Mouse (Mus musculus) spleen, adult 2 months (tissue): ENCODE results near the gene Dgcr6.

Experiments
- CTCF ChIP-seq: fragments of 200-500 bp; IDR thresholded peaks from 2 replicates; pipeline ENCODE4 v1.5.1; 2011; ENCODE audit warnings: mild to moderate bottlenecking, inconsistent platforms; ENCODE audit not compliant: insufficient read depth, insufficient read length, insufficient replicate concordance; ENCODE audit errors: extremely low read depth
- POLR2A ChIP-seq: fragments of 200-500 bp; IDR thresholded peaks from 2 replicates; pipeline ENCODE4 v1.6.1; 2011; ENCODE audit warnings: low read depth, low read length, inconsistent platforms

DNA sequence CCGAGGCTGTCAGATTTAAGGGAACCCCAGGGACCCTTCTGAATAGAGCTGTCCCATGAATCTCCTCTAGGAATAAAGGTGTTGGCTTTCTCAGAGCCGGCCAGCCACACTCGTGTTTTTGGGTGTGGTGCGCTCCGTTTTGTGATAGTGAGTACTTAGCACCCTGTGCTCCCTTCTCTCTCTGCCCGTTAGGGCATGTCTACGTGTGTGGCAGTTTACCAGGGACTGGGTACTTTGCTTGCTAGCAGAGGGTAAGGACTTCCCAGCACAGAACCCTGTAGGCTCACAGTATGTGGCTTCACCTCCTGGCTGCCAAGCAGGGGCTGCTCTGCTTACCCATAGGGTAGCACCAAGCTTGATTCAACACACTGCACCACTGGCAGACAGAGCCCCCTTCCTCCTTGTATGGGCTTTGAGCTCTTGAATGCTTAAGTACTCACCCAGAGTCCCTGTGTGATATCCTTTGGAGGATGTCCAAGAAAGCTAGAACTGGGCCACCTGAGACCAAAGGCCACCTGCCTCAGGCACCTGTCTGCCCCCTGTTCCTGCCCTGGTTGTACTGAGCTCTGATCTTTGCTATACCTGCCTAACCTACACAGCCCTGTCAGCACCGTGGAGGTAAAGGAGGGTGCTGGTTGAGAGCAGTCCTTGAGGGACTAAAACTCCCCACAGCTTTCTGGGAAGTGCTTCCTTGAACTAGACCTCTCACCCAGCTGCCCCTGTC is 16.2 kb downstream of the Dgcr6 start:
- TF ChIP-seq POLR2A, result no peak
- TF ChIP-seq CTCF, result no peak
